Mouse (Mus musculus) forebrain, embryonic 14.5 days (tissue): ENCODE data around the gene Gprc5b. TPM values are rescaled to one million over a fixed set of nuclear protein-coding genes. Genes with fewer than 3 reads are reported as not detected.

Experiments
- ATAC-seq: fragments of 200-750 bp; cut with Nextera tagmentation; 2 replicates; pipeline ENCODE4 v1.8.0; 2017; ENCODE audit warnings: mild to moderate bottlenecking, moderate library complexity
- DNase-seq: peaks from one replicate; pipeline ENCODE4 v3.0.0-alpha.2; 2015; ENCODE audit warnings: low spot score
- H3K27ac ChIP-seq: fragments of 300-500 bp; sonication (generic); 2 replicates; pipeline ENCODE4 v1.5.1; 2014; ENCODE audit warnings: low read depth, mild to moderate bottlenecking, control low read depth, low read length, moderate library complexity
- H3K27me3 ChIP-seq: fragments of 300-500 bp; sonication (generic); replicated peaks from 2 replicates; pipeline ENCODE4 v1.6.1; 2014; ENCODE audit warnings: low read length, control low read depth, mixed read lengths; ENCODE audit not compliant: control insufficient read depth, insufficient read depth
- H3K36me3 ChIP-seq: fragments of 300-500 bp; sonication (generic); 2 replicates; pipeline ENCODE4 v1.6.1; 2014; ENCODE audit warnings: low read length, control low read depth; ENCODE audit not compliant: control insufficient read depth, insufficient read depth
- H3K4me1 ChIP-seq: fragments of 300-500 bp; sonication (generic); 2 replicates; pipeline ENCODE4 v1.6.1; 2014; ENCODE audit warnings: antibody characterized with exemption, low read length, control low read depth; ENCODE audit not compliant: control insufficient read depth, insufficient read depth
- H3K4me2 ChIP-seq: fragments of 300-500 bp; sonication (generic); 2 replicates; pipeline ENCODE4 v1.6.1; 2014; ENCODE audit warnings: mild to moderate bottlenecking, control low read depth, low read length
- H3K4me3 ChIP-seq: fragments of 300-500 bp; sonication (generic); 2 replicates; pipeline ENCODE4 v1.5.1; 2014; ENCODE audit warnings: low read depth, low read length, control low read depth
- H3K9ac ChIP-seq: fragments of 300-500 bp; sonication (generic); 2 replicates; pipeline ENCODE4 v1.6.1; 2014; ENCODE audit warnings: mild to moderate bottlenecking, low read length, control low read depth, moderate library complexity
- H3K9me3 ChIP-seq: fragments of 300-500 bp; sonication (generic); replicated peaks from 2 replicates; pipeline ENCODE4 v1.6.1; 2016; ENCODE audit warnings: low read length, control low read depth, mixed read lengths; ENCODE audit not compliant: control insufficient read depth
- WGBS: fragments of 180-500 bp; shearing (Covaris S2); extraction: QIAGEN DNeasy Blood & Tissue Kit; methylation state at CpG from one replicate; pipeline ENCODE4 v1.1.7; 2014; 5-methylcytosine and 5-hydroxymethylcytosine counted together
- polyA plus RNA-seq: library from polyadenylated mRNA; unstranded; fragments of >200 nt; fragmentation: Nextera tagmentation; extraction: Ambion mirVana; gene quantifications from 2 replicates; pipeline ENCODE4 v1.2.1, GENCODE M21; 2014

The Gprc5b gene
- polyA plus RNA-seq, 1 experiment from 2014 or later: 12.6 TPM

DNA sequence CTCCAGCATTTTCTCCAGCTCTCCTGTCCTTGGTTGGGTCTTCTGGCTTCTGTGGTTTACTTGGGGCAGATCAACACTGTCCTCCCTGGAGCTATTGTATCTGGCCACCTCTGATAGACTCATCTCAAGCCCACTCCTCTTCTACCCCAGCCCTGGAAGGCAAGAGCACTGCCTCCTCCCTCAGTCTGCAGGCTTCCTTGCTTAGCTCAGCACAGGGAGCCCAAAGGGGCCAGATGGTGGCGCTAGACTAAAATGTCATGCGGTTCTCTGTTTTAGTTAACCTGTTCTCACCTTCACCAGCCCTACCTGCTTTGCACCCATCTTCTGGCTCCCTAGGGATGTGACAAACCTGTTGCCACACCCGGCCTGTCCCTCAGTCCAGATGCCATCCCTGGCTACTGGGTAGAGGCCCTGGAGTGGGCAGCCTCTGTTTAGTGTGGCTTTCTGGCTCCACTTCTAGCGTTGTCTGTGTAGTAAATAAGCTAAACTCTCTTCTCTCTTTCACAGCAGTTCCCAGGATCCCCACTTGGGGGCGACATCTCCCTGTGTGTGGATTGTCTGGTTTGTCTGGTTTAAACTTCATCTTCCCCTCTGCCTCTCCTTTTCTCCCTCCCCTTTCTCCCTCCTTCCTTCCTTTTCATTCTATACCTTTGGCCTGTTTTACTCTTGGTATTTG, 16.0 kb upstream of the Gprc5b start:
- ATAC-seq (peak; percentile 32; the same call in 1 of the 2 replicates), DNase-seq (peak; percentile 77)
- Histone ChIP-seq H3K9ac (no peak overlapping the region), H3K27me3 (no peaks in the 10 kb centered on the region), H3K9me3 (no peaks in the 10 kb centered on the region), H3K4me2 (no peak overlapping the region), H3K27ac (no peak overlapping the region), H3K36me3 (no peaks in the 10 kb centered on the region), H3K4me1 (no peaks in the 10 kb centered on the region), H3K4me3 (no peak overlapping the region)
- WGBS: 17% methylated on average over 5 of the region's 5 CpGs

DNA sequence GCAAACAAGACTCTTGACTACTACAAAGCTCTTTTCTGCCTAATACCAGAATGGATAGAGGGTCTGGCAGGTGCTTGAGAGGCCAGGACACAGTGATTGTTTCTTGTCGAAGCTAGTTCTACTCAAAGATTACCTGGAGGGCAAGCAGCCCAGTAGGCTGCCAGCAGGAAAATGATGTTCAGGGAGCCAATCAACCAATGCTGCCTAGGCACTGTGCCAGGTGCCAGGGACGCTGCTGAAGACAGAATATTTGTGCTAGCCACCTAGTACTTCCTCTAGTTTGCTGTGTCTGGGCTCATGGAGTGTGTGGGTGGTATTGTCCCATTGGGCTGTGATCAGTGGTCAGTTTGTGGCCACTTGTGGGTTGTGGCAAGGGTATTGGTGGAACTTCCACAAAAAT, 7.5 kb upstream of the Gprc5b start:
- no peak overlapping the region for H3K4me3 ChIP-seq
- no peaks in the 10 kb centered on the region for H3K4me1 ChIP-seq
- DNase-seq (no peak), ATAC-seq (no peak)
- H3K27me3 ChIP-seq: no peaks in the 10 kb centered on the region
- H3K4me2 ChIP-seq: no peak overlapping the region
- 27% methylated on average over 2 of the region's 2 CpGs for WGBS
- no peak overlapping the region for H3K27ac ChIP-seq
- H3K9ac ChIP-seq: no peak overlapping the region
- H3K36me3 ChIP-seq: no peaks in the 10 kb centered on the region
- no peaks in the 10 kb centered on the region for H3K9me3 ChIP-seq

DNA sequence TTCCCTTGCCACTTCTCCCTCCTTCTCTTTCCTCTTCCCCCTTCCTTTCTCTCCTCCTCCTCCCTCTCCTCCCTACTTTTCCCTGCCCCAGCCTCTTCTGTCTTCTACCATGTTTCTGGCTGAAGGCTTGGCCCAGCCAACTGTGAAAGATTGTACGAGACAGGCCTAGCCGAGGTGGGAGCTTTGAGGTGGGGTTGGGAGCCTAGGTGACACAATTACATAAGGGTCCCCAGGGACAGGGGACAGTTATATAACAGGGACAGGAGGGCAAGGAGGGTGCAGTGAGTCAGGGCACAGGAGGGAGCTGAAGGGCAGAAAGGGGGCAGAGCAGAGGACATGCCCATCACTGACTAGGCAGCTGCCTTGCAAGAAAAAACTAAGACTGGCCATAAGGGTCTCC, 7.0 kb upstream of the Gprc5b start:
- H3K27ac ChIP-seq: no peak overlapping the region
- ATAC-seq (no peak), DNase-seq (no peak)
- H3K36me3 ChIP-seq: no peaks in the 10 kb centered on the region
- no peaks in the 10 kb centered on the region for H3K27me3 ChIP-seq
- no peak overlapping the region for H3K4me2 ChIP-seq
- no peak overlapping the region for H3K9ac ChIP-seq
- no peaks in the 10 kb centered on the region for H3K4me1 ChIP-seq
- WGBS: 58% methylated on average over 2 of the region's 2 CpGs
- no peak overlapping the region for H3K4me3 ChIP-seq
- no peaks in the 10 kb centered on the region for H3K9me3 ChIP-seq

DNA sequence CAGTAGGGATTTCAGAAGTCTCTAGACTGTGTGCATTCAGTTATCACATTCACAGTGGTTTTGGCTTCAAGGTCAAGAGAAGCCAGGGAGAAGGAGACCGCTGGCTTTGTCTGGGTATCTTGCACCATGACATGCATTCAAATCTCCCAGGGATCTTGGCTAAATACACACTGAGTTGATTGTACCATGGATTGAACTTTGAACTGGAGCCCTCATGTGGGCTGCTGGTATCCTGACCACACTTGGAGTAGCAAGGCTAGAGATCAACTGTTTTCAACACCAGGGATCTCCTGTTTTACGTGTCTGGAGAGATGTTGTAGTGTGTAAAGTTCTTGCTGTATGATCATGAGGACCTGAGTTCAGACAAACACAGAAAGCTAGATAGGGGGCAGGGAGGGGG, 4.8 kb upstream of the Gprc5b start:
- peaks cover 7% of the 10 kb centered on the region; the same call in 1 of the 2 replicates for H3K4me1 ChIP-seq
- WGBS: 84% methylated on average over 2 of the region's 2 CpGs
- H3K27me3 ChIP-seq: no peaks in the 10 kb centered on the region
- no peak overlapping the region for H3K9ac ChIP-seq
- no peak for ATAC-seq
- H3K36me3 ChIP-seq: no peaks in the 10 kb centered on the region
- DNase-seq: no peak
- no peak overlapping the region for H3K4me2 ChIP-seq
- no peaks in the 10 kb centered on the region for H3K9me3 ChIP-seq
- no peak overlapping the region for H3K27ac ChIP-seq
- no peak overlapping the region for H3K4me3 ChIP-seq

DNA sequence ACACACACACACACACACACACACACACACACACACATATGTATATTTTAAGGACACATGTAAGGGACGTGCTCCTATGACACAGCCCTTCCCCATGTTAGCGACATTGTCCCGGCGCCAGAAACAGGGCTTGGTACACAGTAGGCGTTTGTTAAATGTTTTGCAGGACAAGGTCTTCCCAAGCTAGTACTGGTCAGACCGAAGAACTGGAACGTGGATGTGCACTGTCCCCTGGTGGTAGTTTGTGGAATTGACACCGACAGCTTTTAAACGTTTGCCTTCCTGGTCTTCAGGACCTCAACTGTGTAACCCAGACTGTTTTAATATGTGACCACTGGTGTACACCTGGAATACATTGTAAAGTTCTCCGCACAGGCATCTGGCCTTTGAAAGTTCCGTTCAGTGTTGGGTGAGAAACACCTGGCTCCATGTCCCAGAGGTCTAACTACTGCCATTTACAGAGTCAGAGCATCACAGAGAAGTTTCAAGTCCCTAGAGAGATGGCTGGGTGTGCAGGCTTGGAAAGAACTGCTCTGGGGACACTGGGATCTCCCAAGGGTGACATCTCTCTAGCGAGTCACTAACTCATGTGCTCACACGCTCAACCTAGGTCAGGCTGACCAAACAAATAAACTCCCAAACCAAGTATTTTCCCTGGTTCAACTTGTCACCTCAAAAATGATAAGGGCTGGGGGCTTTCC, 1.3 kb upstream of the Gprc5b start:
- Histone ChIP-seq H3K4me2 (peak overlapping the region; percentile 86; the same call in 1 of the 2 replicates), H3K36me3 (no peaks in the 10 kb centered on the region), H3K9me3 (no peaks in the 10 kb centered on the region), H3K27me3 (no peaks in the 10 kb centered on the region), H3K4me1 (peaks cover 32% of the 10 kb centered on the region), H3K4me3 (no peak overlapping the region), H3K27ac (no peak overlapping the region), H3K9ac (no peak overlapping the region)
- peak; percentile 88 for DNase-seq
- 10% methylated on average over 13 of the region's 13 CpGs for WGBS
- peak; percentile 29 for ATAC-seq

DNA sequence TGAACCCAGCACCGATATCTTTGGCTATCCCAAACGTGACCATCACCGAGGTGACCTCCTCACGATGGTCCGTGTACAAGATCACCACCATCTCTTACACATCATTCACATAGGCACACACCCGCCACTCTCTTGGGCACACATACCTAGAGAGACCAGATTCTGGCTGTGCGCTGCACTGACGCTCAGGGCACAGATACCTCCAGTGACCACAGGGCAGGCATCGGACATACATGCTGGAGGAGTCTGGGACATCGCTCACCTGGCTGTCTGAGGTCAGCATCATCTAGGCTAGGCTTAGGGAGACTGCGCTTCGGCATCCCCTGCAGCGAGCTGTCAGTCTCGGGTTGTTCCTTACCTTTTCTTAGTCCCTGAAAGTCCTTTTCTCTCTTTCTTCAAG, 660 bp upstream of the Gprc5b start:
- ATAC-seq: peak; percentile 6
- H3K4me2 ChIP-seq: peak overlapping the region; percentile 86
- WGBS: 4% methylated on average over 14 of the region's 14 CpGs
- H3K9me3 ChIP-seq: no peaks in the 10 kb centered on the region
- peaks cover 38% of the 10 kb centered on the region for H3K4me1 ChIP-seq
- peak overlapping the region; percentile 79; the same call in 1 of the 2 replicates for H3K9ac ChIP-seq
- no peaks in the 10 kb centered on the region for H3K36me3 ChIP-seq
- no peak overlapping the region for H3K27ac ChIP-seq
- H3K4me3 ChIP-seq: peak overlapping the region; percentile 55
- no peaks in the 10 kb centered on the region for H3K27me3 ChIP-seq
- DNase-seq: no peak

DNA sequence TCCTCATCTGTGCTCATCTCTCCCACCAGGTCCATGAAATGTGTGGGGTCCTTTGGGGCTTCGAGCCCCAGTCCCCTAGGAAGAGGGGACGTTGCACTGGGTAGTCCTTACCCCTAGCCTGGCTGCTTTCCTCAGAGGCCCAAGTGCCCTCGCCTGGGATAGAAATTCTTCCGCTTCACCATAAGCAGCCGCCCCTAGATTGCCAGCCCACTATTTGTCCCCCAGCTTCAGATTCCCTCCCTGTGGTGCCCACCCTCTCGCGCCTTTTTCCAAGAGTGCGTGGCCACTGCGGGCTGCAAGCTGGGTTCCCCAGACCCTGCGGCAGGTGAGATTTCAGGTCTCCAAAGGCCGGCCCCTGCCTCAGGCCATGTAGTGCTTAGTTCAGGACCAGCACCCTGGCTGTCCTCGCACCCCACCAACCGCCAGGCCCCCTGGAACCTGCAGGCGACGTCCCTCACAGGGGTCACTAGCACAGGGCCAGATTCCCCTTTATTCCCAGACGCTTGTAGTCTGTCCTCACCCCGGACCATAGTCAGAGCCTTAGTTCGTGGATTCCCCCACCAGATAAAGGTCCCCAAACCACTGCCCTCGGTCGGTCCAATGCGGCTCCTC, 674 bp downstream of the Gprc5b start:
- ATAC-seq: peak; percentile 8

DNA sequence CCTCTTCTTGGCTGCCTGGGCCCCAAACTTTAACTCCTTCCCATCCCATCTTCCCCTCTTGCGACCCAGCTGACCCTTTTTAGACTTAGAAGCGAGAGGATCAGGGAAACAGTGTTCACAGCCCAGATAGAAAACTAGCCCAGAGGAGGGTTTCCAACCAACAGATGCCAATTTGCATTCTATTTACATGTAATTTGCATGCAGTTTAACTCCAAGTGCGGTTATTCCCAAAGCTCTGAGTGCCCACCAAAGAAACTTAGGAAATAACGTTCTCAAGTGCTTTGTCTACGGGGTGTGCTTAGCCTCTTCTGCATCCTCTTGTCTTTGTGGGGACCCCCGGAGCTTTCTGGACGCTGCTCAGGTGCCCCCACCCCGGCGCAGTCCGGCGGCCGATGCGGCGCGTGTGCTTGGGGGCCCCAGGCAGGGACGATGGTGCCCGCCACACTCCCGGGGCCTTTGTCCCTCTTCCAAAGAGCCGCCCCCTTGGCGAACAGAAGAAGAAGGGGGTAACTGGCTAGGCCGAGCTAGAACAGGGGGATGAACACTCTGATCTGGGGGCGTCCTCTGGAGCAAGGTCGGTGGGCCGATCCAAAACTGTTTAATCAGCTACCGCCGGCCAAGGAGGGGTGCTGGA, 1.3 kb downstream of the Gprc5b start:
- H3K9me3 ChIP-seq: no peaks in the 10 kb centered on the region
- 1% methylated on average over 26 of the region's 26 CpGs for WGBS
- peak overlapping the region; percentile 86 for H3K4me2 ChIP-seq
- ATAC-seq: peak; percentile 19
- DNase-seq: peak; percentile 83
- no peaks in the 10 kb centered on the region for H3K36me3 ChIP-seq
- peak overlapping the region; percentile 73 for H3K27ac ChIP-seq
- H3K9ac ChIP-seq: peak overlapping the region; percentile 79
- H3K4me3 ChIP-seq: peak overlapping the region; percentile 55
- peaks cover 48% of the 10 kb centered on the region for H3K4me1 ChIP-seq
- H3K27me3 ChIP-seq: no peaks in the 10 kb centered on the region

More for the DNA sequence above, 674 bp downstream of the Gprc5b start:
- WGBS: under 1% methylated on average over 21 of the region's 21 CpGs
- H3K9me3 ChIP-seq: no peaks in the 10 kb centered on the region
- peak overlapping the region; percentile 73 for H3K27ac ChIP-seq
- no peaks in the 10 kb centered on the region for H3K27me3 ChIP-seq
- H3K9ac ChIP-seq: peak overlapping the region; percentile 79
- H3K36me3 ChIP-seq: no peaks in the 10 kb centered on the region
- DNase-seq: peak; percentile 46
- H3K4me3 ChIP-seq: peak overlapping the region; percentile 55
- peaks cover 48% of the 10 kb centered on the region for H3K4me1 ChIP-seq
- peak overlapping the region; percentile 86 for H3K4me2 ChIP-seq
